Mouse (Mus musculus): ENCODE results near the gene Trib2.

DNA sequence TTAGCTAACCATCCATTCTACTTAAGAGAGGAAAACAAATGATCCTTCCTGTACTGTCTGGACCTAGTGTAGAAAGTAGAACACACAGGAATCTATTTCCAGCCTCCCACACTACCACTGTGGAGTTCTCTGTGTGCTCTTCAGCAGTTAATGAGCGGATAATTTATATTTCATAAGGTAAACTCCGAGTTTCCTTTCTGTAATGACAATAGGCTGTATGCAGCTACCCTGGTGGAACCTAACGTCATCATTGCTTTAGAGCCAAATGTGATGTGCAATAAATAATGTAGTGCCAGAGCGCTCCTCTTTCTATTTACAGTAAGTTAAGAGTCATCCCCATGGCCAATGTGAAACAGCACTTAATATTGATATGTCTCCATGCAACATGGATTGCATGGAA lies 41.3 kb upstream of the Trib2 start:
- TF ChIP-seq MAX (IDR thresholded peaks at IDR 0.05; ENCODE audit: low read length) (no peak), PAX5 (IDR thresholded peaks at IDR 0.05; ENCODE audit: low read length) (no peak), USF1 (IDR thresholded peaks at IDR 0.05; ENCODE audit: low read depth, low read length) (no peak), CTCF (conservative IDR thresholded peaks at IDR 0.05 in 1 of 2, IDR thresholded peaks at IDR 0.05 in 1 of 2; ENCODE audit: low read depth in 2 of 2, low read length in 2 of 2) (no peak), POLR2A (IDR thresholded peaks at IDR 0.05; ENCODE audit: low read depth, low read length) (no peak), NELFE (IDR thresholded peaks at IDR 0.05; ENCODE audit: low read depth, low read length) (no peak), TCF12 (IDR thresholded peaks at IDR 0.05; ENCODE audit: low read depth, low read length) (no peak), USF2 (conservative IDR thresholded peaks at IDR 0.05; ENCODE audit: low read depth, low read length) (no peak), EP300 (IDR thresholded peaks at IDR 0.05; ENCODE audit: low read length) (no peak), POLR2AphosphoS2 (IDR thresholded peaks at IDR 0.05; ENCODE audit: low read depth, low read length) (no peak), GABPA (IDR thresholded peaks at IDR 0.05; ENCODE audit: insufficient replicate concordance, low read depth, low read length) (no peak)
